Mouse (Mus musculus) heart, postnatal 10 days (tissue): ENCODE data around the gene Rnls. TPM values are rescaled to one million over a fixed set of nuclear protein-coding genes. Genes with fewer than 3 reads are reported as not detected.
A peak's percentile ranks its signal among the peaks of the same experiment; 100 is the strongest.

ENCODE experiments used
- DNase-seq, 2 experiments: peaks; one replicate each; pipeline ENCODE4 v3.0.0; 2021
- intact Hi-C: fragments of 180-260 bp; cut with DNase I; formaldehyde crosslinking; loops from one replicate; pipeline ENCODE4 v1.15.1; 2025
- total RNA-seq, 2 experiments: library from RNA; stranded (reverse); gene quantifications; 2 replicates each; pipeline ENCODE4 v1.2.3; 2021

Rnls gene
- total RNA-seq, 2 experiments from 2014 or later: 12.9 to 14.2 TPM

DNA sequence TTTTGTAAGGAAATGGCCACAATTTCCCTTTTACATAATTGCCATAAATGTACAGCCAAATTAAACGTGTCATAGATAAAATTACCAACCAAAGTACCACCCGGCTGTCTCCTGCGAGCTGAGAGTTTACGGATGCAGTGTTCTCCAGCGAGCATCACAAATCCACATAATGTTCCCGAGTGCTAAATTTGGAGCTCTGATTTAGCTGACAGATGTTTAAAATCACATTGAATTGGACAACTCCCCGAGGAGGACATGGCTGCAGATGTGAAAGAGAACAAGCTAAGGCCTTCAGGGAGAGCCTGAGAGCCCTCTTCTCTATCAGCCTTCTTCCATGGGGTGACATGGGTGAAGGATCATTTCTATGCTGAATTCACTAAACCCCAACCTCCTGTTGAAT lies 278.3 kb downstream of the Rnls start:
- intact Hi-C loops: loop anchor here (5.0 kb wide), 4 partner anchors 109 to 356 kb away; partner anchors contain the start of gene Pten
- DNase-seq: peak; percentile 51 to 54

DNA sequence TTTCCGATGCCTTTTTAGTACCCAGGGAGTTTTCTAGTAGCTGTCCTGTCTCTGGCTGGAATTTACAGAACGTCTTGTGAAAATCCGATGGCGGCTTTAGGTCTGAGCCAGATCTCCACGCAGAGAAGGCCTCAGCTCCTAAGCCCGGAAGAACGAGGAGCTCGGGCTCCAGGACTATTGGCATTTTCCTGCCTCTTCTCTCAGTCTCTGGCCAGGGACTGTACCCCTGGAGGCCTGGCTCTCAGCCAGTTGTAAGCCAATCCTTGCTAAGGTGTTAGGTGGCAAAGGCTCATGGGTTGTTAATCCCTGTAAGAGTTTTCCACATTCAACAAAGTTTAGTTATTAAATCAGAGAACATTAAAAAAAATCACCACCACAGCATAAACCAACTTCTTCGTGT lies 281.7 kb downstream of the Rnls start:
- intact Hi-C loops: loop anchor here (5.0 kb wide), 4 partner anchors 112 to 353 kb away; partner anchors contain the start of gene Pten
- DNase-seq: no peak

- intact Hi-C loops: loop anchor here (5.0 kb wide), 4 partner anchors 112 to 353 kb away; partner anchors contain the start of gene Pten
- DNase-seq: peak; percentile 49 to 55
These were observed 282.1 kb downstream of the Rnls start for GRCm38 (mm10) chr19:33109941-33110371.

DNA sequence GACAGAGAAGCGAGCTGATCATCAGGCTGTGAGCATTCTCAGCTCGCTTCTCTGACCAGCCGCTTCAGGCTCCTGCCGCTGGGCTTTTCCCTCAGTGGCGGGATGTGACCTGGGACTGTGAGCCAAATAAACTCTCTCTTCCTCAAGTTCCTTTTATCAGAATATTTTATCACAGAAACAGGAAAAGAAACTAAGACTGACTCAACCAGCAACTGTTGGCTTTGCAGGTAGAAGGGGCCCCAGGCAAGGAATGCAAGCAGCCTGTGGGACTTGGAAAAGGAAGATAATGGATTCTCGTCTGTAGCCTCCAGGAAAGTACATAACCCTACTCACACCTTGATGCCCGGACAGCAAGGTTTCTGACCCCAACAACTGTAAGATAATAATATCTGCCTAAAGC lies 283.0 kb downstream of the Rnls start:
- intact Hi-C loops: no loop called here
- DNase-seq: no peak

DNA sequence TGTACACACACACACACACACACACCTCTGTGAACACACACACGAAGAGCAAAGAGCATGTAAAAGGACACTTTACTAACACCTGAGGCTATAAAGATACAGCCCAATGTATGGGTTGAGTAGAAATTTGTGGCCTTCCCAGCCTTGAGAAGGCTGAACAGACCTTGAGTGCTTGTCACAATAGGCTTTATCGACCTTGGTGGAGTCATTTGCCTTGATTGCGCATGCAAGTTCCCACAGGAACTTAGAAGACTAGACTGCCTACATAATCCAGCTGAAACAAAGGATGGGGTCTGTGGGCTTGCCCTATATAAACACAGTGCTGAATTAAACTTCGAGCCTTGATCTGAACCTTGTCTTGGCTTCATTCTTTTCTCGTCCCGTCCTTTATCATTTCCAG lies 288.2 kb downstream of the Rnls start:
- intact Hi-C loops: no loop called here
- DNase-seq: no peak

GRCm38 (mm10) chr19:33102783-33103139 lies 289.3 kb downstream of the Rnls start:
- intact Hi-C loops: no loop called here
- DNase-seq: no peak

GRCm38 (mm10) chr19:33102008-33102782 lies 289.9 kb downstream of the Rnls start:
- DNase-seq: no peak
- intact Hi-C loops: no loop called here

DNA sequence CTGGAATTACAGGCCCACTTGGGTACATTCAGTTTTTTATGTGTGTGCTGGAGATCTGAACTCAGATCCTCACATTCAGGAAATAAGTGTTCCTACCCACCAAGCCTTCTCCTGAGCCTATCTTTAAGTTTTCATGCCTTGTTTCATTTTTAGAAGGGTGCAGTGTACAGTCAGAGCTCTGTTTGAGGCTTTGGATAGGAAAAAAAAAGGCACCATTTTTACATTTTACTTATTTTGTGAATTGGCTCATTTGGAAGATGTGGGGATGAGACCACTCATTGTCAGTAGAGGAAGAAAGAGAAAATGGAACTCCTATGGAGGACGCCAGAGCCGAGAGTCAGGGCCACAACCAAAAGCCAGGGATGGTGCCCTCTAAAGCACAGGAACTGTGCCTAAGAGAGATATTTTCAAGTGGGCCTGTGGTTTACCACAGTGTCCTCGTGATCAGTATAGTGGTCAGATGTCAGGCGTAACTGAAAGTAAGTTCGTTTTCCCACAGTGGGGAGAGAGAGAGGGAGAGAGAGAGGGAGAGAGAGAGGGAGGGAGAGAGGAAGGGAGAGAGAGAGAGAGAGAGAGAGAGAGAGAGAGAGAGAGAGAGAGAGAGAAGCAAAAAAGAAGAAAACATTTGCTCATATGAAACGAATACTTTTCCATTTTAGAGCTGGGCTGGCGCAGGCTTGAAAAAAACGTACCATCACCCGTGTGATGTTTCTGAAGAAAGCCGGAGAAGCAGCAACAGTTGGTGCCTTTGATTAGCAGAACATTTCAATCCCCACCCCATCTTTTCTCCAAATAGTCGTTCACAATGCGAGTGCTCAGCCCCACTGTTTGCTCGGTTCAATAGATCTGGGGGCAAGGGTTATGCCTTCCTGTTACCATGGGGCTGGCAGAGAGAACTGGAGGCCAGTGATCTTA lies 290.7 kb downstream of the Rnls start:
- intact Hi-C loops: no loop called here
- DNase-seq: no peak

DNA sequence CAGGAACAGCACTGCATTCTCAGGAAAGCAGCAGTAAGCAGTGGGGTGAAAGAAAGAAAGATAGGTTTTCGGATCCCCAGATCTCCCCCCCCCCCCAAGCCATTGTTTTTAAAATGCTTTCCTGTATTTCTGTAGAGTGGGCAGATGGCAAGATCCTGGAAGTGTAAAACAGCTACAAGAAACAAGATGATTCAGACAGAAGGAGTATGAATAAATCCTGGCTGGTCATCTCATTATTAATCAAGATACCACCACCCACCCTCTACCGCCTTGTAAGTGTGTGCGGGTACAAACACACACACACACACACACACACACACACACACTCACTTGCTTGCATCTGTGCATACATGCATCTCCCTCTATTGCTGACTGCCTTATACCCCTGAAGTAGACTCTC lies 291.5 kb downstream of the Rnls start:
- intact Hi-C loops: no loop called here

GRCm38 (mm10) chr19:33100031-33100430 lies 292.1 kb downstream of the Rnls start:
- intact Hi-C loops: no loop called here
- DNase-seq: peak in 1 of 2 experiments; percentile 46

More for the DNA sequence above, 291.5 kb downstream of the Rnls start:
- no peak for DNase-seq

- intact Hi-C loops: no loop called here
These were observed 292.8 kb downstream of the Rnls start for GRCm38 (mm10) chr19:33099201-33099788.

GRCm38 (mm10) chr19:33097691-33098090 lies 294.4 kb downstream of the Rnls start:
- intact Hi-C loops: no loop called here
- DNase-seq: no peak

More at GRCm38 (mm10) chr19:33099201-33099788, 292.8 kb downstream of the Rnls start:
- no peak for DNase-seq

- intact Hi-C loops: no loop called here
These were observed 295.5 kb downstream of the Rnls start for GRCm38 (mm10) chr19:33096581-33096980.

GRCm38 (mm10) chr19:33092575-33092974 lies 299.5 kb downstream of the Rnls start:
- no peak for DNase-seq
- intact Hi-C loops: no loop called here

More at GRCm38 (mm10) chr19:33096581-33096980, 295.5 kb downstream of the Rnls start:
- DNase-seq: no peak

GRCm38 (mm10) chr19:33091324-33091723 lies 300.8 kb downstream of the Rnls start:
- DNase-seq: no peak
- intact Hi-C loops: no loop called here

DNA sequence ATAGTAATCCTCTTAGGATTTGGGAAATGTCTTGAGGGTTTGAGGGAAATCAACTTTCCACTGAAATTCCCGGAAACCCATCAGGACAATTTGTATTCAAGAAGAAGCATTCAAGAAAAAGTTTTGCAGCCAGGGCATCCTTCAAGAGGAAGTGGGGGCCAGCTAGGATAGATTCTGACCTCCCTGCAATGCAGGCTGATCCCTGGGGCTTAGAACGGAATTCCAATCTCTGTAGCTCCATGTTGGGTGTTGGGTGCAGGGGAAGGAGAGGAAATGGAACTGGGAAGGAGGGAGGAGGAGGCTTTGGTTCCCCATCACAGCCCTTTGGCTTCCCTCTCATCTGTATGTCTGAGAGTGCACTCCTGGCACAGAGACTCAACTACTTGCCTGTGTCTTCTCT lies 303.2 kb downstream of the Rnls start:
- DNase-seq: no peak
- intact Hi-C loops: no loop called here

DNA sequence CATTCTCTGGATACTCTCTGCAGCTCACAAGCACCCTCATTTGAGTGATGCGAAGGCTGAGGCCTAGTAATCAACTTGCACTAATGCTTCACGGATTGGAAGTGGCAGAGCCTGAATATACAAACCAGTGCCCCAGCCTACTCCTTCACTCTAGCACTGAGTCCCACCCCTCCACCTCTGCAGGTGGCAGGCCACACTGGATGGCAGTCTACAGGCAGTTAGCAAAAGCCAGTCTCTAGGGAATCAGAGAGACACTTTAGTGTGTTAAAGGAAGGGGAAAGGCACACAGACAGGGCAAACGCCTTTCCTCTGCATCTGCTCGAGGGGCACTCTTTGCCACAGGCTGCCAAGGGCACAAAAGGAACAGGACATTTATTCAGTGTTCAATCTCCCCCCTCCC lies 304.1 kb downstream of the Rnls start:
- DNase-seq: no peak
- intact Hi-C loops: no loop called here
